Mouse (Mus musculus): ENCODE measurements around the gene Tomm40. TPM values are rescaled to one million over a fixed set of nuclear protein-coding genes. Genes with fewer than 3 reads are reported as not detected.

Tomm40 gene
- polyA plus RNA-seq, 1 experiment from 2014 or later = 142 TPM

DNA sequence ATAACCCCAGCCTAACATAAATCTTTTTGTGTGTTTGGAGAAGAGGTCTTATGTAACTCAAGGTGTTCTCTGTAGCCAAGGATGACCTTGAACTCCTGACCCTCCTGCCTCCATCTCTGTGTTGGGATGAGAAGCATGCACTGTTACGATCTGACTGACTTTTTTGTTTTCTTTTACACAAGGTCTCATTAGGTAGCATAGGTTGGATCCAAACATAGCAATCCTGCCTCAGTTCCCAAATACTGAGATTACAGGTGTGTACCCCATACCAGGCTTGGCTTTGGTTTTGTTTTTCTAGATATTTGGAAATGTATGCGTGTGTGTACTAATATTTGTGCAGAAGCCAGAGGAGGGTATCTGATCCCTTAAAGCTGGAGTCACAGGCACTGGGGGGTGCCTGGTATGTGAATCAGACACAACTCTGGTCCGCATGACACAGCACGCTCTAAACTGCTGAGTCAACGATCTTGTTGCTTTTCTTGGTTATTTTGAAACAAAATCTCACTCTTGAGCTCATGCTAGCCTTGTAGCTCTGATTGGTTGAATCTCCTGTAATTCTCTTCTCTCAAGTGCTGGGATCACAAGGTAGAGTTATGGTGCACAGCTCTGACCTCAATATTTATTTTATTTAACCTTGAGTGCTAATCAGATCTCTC lies 3.2 kb upstream of the Tomm40 start:
- Histone ChIP-seq H3K9me3 (replicated peaks) (no peaks in the 10 kb centered on the region; the same call in 1 of the 2 replicates), H3K9ac (no peak overlapping the region), H3K4me1 (replicated peaks) (peaks cover 25% of the 10 kb centered on the region), H3K27me3 (no peaks in the 10 kb centered on the region), H3K36me3 (peaks cover 22% of the 10 kb centered on the region), H3K4me3 (no peak overlapping the region), H3K4me2 (no peak overlapping the region), H3K27ac (no peak overlapping the region)
- 89% methylated on average over 5 of the region's 5 CpGs for WGBS
- no peak for ATAC-seq (replicated peaks; ENCODE audit: insufficient number of reproducible peaks, insufficient read depth, low FRiP score, low read depth)

DNA sequence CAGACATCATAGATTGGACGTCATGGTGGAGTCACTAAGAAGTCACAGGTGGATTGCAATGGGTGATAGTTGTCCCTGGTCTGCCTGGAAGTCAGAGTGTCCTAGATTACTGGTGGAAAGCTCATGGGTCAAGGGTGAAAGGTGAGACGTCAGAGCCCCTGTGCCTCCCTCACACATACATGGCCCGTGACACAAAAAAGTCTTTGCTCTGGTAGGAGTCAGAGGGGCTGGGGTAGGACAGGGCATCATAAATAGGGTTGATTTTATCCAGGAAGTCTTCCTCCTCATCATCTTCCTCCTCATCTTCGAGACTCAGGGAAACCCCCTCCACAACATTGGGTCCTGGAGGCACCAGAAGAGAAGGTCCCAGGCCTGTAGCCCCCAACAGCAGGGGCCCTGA lies 2.1 kb upstream of the Tomm40 start:
- Histone ChIP-seq H3K4me1 (replicated peaks) (peaks cover 29% of the 10 kb centered on the region), H3K4me2 (no peak overlapping the region), H3K36me3 (peaks cover 33% of the 10 kb centered on the region), H3K27me3 (no peaks in the 10 kb centered on the region), H3K27ac (no peak overlapping the region), H3K9ac (no peak overlapping the region), H3K4me3 (no peak overlapping the region), H3K9me3 (replicated peaks) (no peaks in the 10 kb centered on the region; the same call in 1 of the 2 replicates)
- WGBS = 80% methylated on average over 4 of the region's 4 CpGs
- no peak for ATAC-seq (replicated peaks; ENCODE audit: insufficient number of reproducible peaks, insufficient read depth, low FRiP score, low read depth)

DNA sequence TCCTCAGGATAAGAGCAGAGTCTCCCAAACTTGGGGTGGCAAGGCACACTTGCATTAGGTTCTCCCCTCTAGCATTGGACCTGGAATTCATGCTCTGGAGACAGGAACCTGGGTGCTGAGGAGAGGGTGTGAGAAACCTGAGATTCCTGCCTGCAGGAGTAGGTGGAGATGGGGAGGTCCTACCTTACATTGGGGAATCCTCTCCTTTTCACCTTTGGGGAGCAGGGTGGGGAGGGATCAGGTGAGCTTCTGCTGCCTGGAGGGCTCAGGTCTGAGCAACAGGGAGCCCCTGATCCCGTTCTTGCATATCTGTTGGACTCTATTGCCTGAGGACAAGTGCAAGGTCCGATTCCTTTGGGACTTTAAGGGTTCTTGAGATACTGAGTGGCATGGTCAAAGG lies 1.6 kb upstream of the Tomm40 start:
- peak overlapping the region; percentile 82 for H3K4me2 ChIP-seq
- H3K9ac ChIP-seq = 0 out of 2 replicates have a peak overlapping the region, but pooled peaks have one; percentile 53
- no peak for ATAC-seq (replicated peaks; ENCODE audit: insufficient number of reproducible peaks, insufficient read depth, low FRiP score, low read depth)
- peak overlapping the region; percentile 89 for H3K27ac ChIP-seq
- H3K4me3 ChIP-seq = 0 out of 2 replicates have a peak overlapping the region, but pooled peaks have one; percentile 49
- WGBS = 66% methylated on average over 2 of the region's 2 CpGs
- H3K4me1 ChIP-seq (replicated peaks) = peaks cover 29% of the 10 kb centered on the region
- no peaks in the 10 kb centered on the region; the same call in 1 of the 2 replicates for H3K9me3 ChIP-seq (replicated peaks)
- peaks cover 38% of the 10 kb centered on the region for H3K36me3 ChIP-seq
- H3K27me3 ChIP-seq = no peaks in the 10 kb centered on the region

DNA sequence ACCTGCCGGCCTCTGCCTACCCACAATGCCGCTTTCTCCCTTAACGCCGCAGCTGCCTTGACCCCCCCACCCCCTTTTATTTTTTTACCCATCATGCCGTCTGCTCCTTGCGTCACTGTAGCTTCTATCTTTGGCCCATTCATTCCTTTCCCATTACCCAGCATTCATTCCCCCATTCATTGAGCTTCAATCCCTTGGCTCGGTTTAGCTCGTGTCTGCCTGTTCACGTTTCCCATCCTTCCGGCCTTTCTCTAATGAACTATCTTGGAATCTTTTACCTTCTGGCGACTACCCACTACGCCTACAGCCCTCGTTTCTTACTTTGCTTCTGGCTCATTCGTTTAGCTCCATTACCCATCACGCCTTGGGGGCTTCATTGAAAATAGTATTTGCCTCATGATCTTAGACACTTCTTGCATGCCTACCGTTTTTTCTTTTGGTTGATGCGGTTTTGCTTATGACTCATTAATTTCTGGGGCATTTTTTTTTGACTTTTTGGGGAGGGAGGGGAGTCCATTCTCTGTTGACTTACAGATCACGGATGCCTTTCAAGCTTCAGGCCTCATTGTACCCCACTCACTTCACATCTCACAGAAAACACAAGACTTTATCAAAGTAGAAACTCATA lies 931 bp upstream of the Tomm40 start:
- Histone ChIP-seq H3K4me3 (peak overlapping the region; percentile 49), H3K9me3 (replicated peaks) (no peaks in the 10 kb centered on the region; the same call in 1 of the 2 replicates)
- no peak for ATAC-seq (replicated peaks; ENCODE audit: insufficient number of reproducible peaks, insufficient read depth, low FRiP score, low read depth)

DNA sequence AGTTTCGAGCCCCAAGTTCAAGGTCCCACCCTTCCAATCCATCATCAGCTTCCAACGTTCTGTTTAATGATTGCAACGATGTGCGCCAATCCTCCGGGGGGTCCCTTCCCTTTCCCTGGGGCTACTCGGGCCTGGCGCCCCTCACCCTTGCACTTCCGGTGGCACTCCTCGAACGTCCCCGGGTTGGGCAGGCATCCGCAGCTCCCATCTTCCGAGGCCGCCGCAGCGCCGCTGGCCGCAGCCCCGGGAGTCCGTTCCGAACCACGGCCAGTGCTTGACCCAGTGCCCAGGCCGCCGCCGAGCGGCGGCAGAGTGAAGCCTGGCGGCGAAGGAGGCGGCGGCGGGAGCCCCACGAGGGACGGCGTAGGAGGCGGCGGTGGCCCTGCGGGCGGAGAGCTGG lies 402 bp downstream of the Tomm40 start:
- Histone ChIP-seq H3K27ac (peak overlapping the region; percentile 91), H3K36me3 (peaks cover 47% of the 10 kb centered on the region), H3K4me1 (replicated peaks) (peaks cover 29% of the 10 kb centered on the region), H3K4me2 (peak overlapping the region; percentile 88), H3K4me3 (peak overlapping the region; percentile 100), H3K9ac (peak overlapping the region; percentile 99), H3K27me3 (no peaks in the 10 kb centered on the region), H3K9me3 (replicated peaks) (no peaks in the 10 kb centered on the region)
- ATAC-seq (replicated peaks; ENCODE audit: insufficient number of reproducible peaks, insufficient read depth, low FRiP score, low read depth) = peak; percentile 0; the same call in 1 of the 2 replicates
- under 1% methylated on average over 39 of the region's 39 CpGs for WGBS

More for the DNA sequence above, 931 bp upstream of the Tomm40 start:
- Histone ChIP-seq H3K27me3 (no peaks in the 10 kb centered on the region), H3K4me1 (replicated peaks) (peaks cover 29% of the 10 kb centered on the region), H3K27ac (peak overlapping the region; percentile 89), H3K9ac (peak overlapping the region; percentile 53), H3K4me2 (peak overlapping the region; percentile 82), H3K36me3 (peaks cover 43% of the 10 kb centered on the region)
- 5% methylated on average over 18 of the region's 18 CpGs for WGBS

DNA sequence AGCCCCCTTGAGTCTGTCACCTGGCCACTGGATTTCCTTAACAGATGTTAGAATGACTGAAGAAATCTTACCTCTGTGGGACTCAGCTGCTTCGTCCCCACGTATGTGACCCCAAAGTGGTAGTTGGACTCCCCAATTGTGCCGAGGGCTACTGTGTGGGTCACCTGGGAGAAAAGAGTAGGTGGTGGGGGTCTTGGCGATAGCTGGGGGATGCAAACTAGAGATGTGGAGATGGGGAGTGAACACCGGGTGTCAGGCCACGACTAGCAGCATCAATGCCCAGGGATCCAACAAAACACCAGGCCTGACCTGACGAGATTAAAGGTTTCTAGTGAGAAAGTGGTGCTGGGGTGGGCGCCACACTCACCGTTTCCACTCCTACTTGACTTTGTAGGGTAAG lies 1.6 kb downstream of the Tomm40 start:
- H3K4me1 ChIP-seq (replicated peaks) = peaks cover 29% of the 10 kb centered on the region
- no peaks in the 10 kb centered on the region for H3K27me3 ChIP-seq
- no peak for ATAC-seq (replicated peaks; ENCODE audit: insufficient number of reproducible peaks, insufficient read depth, low FRiP score, low read depth)
- no peak overlapping the region for H3K9ac ChIP-seq
- no peak overlapping the region for H3K27ac ChIP-seq
- 84% methylated on average over 9 of the region's 9 CpGs for WGBS
- peak overlapping the region; percentile 100 for H3K4me3 ChIP-seq
- H3K4me2 ChIP-seq = no peak overlapping the region
- no peaks in the 10 kb centered on the region for H3K9me3 ChIP-seq (replicated peaks)
- peaks cover 53% of the 10 kb centered on the region for H3K36me3 ChIP-seq

DNA sequence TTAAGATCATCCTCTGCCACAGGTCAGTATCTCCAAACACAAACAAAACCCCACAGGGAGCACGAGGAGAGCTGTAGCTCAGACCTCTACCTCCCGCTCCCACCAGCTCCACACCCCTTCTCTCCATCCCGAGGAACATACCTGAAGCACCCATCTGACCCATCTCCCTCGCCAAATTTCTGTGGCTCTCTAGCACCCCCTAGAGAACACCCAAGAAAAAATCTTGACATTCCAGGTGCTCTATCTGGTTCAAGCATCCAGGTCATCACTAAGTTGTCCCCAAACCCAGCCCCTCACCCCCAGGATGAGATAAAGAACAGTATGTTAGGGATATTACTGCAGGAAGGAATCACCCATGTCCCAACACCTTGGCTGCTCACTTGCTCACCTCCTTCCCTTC lies 2.0 kb downstream of the Tomm40 start:
- WGBS = 45% methylated on average over 4 of the region's 4 CpGs
- H3K4me3 ChIP-seq = no peak overlapping the region
- H3K36me3 ChIP-seq = peaks cover 56% of the 10 kb centered on the region
- H3K27me3 ChIP-seq = no peaks in the 10 kb centered on the region
- no peaks in the 10 kb centered on the region for H3K9me3 ChIP-seq (replicated peaks)
- no peak overlapping the region for H3K27ac ChIP-seq
- no peak overlapping the region for H3K4me2 ChIP-seq
- peaks cover 29% of the 10 kb centered on the region for H3K4me1 ChIP-seq (replicated peaks)
- ATAC-seq (replicated peaks; ENCODE audit: insufficient number of reproducible peaks, insufficient read depth, low FRiP score, low read depth) = no peak
- H3K9ac ChIP-seq = no peak overlapping the region

DNA sequence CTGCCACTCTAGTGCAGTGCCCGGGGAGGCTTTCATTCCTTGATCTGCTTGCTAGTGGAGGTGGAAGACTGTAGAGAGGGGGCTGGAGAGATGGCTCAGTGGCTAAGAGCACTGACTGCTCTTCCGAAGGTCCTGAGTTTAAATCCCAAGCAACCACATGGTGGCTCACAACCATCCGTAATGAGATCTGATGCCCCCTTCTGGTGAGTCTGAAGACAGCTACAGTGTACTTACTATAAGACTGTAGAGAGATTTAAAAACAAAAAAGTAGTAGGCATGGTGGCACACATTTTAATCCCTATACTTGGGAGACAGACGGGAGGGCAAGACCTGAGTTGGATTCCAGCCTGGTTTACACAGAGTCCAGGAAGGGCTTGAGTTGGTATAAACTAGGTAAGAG lies 2.8 kb downstream of the Tomm40 start:
- 63% methylated on average over 4 of the region's 4 CpGs for WGBS
- no peak for ATAC-seq (replicated peaks; ENCODE audit: insufficient number of reproducible peaks, insufficient read depth, low FRiP score, low read depth)
- Histone ChIP-seq H3K4me1 (replicated peaks) (peaks cover 29% of the 10 kb centered on the region), H3K36me3 (peaks cover 64% of the 10 kb centered on the region), H3K9ac (no peak overlapping the region), H3K9me3 (replicated peaks) (no peaks in the 10 kb centered on the region), H3K4me3 (no peak overlapping the region), H3K27ac (no peak overlapping the region), H3K27me3 (no peaks in the 10 kb centered on the region), H3K4me2 (no peak overlapping the region)

DNA sequence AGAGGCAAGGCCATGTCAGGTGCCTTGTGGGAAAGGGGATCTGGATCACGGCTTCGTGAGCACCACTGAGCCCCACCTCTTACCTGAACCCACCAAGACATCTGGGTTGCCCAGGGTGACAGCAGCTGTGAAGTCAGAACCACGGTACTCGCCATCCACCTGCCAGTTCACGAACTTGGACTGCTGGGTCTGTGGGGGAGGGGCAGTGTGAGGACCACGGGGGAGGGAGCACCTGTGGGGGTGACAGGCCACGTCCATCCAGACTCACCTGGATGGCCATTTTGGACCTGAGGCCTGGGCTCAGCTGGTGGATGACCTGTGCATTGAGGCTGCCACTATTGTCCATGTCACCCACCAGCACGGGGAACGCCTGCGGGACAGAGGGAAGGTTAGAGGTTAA lies 4.6 kb downstream of the Tomm40 start:
- Histone ChIP-seq H3K36me3 (peaks cover 73% of the 10 kb centered on the region), H3K27me3 (no peaks in the 10 kb centered on the region), H3K4me2 (no peak overlapping the region), H3K4me1 (replicated peaks) (peaks cover 20% of the 10 kb centered on the region), H3K9me3 (replicated peaks) (no peaks in the 10 kb centered on the region), H3K27ac (no peak overlapping the region), H3K4me3 (no peak overlapping the region), H3K9ac (no peak overlapping the region)
- ATAC-seq (replicated peaks; ENCODE audit: insufficient number of reproducible peaks, insufficient read depth, low FRiP score, low read depth) = no peak
- WGBS = 92% methylated on average over 10 of the region's 10 CpGs

DNA sequence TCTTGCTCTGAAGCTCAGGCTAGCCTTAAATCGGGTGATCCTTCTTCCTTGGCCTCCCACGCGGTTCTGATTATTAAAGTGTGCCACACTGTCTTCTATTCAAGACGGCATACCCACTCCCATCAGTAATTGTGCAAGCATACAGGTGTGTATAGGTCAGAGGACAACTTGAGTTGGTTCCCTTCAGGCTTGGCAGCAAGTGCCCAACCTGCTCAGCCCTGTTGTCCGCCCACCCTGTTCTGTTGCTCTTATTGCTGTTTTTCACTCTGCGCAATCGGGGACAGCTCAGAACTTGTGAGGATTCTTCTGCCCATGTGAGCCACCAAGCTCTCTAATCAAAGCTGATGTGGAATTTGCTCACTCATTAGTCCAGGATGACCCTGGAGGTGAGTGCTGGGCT lies 10.0 kb downstream of the Tomm40 start:
- Histone ChIP-seq H3K4me3 (no peak overlapping the region), H3K4me2 (no peak overlapping the region), H3K9me3 (replicated peaks) (no peaks in the 10 kb centered on the region), H3K36me3 (peaks cover 60% of the 10 kb centered on the region), H3K4me1 (replicated peaks) (peaks cover 18% of the 10 kb centered on the region), H3K27me3 (no peaks in the 10 kb centered on the region), H3K9ac (no peak overlapping the region), H3K27ac (no peak overlapping the region)
- no peak for ATAC-seq (replicated peaks; ENCODE audit: insufficient number of reproducible peaks, insufficient read depth, low FRiP score, low read depth)
- WGBS = 94% methylated on average over 7 of the region's 7 CpGs

DNA sequence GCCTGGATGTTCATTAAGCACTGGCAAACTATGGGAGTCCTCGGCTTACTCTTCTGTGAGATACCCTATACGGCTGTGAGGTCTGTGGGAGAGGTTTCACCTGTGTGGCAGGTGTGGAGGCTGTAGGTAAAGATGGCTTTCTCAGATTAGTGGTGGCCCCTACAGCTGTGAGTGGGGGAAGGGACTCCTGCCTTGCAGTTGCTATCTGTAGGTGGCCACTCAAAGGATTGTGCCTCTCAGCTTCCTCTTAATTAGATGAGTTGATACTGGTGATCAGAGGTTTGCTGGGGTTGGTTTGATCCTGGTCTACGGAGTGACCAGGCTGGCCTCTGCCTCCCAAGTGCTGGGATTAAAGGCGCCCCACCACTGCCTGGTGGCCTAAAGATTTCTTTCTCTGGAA lies 10.8 kb downstream of the Tomm40 start:
- ATAC-seq (replicated peaks; ENCODE audit: insufficient number of reproducible peaks, insufficient read depth, low FRiP score, low read depth) = no peak
- Histone ChIP-seq H3K9ac (no peak overlapping the region), H3K9me3 (replicated peaks) (no peaks in the 10 kb centered on the region), H3K27ac (no peak overlapping the region), H3K36me3 (peaks cover 53% of the 10 kb centered on the region), H3K4me1 (replicated peaks) (peaks cover 25% of the 10 kb centered on the region), H3K4me3 (no peak overlapping the region), H3K4me2 (no peak overlapping the region), H3K27me3 (no peaks in the 10 kb centered on the region)
- 87% methylated on average over 4 of the region's 4 CpGs for WGBS

Data from heart, embryonic 15.5 days (tissue).